Mouse (Mus musculus): ENCODE data around the gene Fzd2.
A peak's percentile ranks its signal among the peaks of the same experiment; 100 is the strongest.
"Not testable (repeated sequence)": the region's sequence is repeated elsewhere in the genome, so short reads cannot be mapped to it uniquely, and the experiment has no call there.

Fzd2 gene

DNA sequence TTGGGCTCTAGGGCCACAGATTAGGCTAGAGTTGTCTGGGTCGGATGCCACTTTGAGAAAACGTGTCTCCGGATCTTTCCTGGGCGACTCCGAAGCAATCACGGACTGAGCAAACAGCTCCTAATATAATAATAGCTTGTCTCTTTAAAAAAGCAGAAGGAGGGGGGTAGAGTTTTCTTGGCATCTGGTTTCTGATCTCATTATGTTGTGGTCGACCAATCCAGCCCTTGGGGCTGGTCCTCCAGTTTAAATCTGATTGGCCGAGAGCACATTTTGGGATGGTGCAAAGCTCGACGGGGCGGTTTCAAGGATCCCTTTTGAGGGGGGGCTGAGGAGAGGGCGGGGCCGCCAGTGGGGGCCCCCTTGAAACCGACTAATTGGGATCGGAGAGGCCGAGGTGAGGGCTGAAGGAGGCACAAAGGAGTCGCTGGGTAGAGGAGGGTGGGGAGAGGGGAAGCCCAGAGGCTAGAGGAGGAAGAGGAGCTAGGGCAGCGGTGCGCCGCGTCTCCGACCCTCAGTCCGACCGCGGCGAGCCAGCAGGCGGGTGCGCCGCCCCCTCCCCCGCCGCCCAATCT is at the start of gene Fzd2:
Fzd2 (plus strand) TSS at position 387 of the 575 bp plus-strand sequence.
- peak; percentile 69 for DNase-seq (ENCODE audit: low spot score)

DNA sequence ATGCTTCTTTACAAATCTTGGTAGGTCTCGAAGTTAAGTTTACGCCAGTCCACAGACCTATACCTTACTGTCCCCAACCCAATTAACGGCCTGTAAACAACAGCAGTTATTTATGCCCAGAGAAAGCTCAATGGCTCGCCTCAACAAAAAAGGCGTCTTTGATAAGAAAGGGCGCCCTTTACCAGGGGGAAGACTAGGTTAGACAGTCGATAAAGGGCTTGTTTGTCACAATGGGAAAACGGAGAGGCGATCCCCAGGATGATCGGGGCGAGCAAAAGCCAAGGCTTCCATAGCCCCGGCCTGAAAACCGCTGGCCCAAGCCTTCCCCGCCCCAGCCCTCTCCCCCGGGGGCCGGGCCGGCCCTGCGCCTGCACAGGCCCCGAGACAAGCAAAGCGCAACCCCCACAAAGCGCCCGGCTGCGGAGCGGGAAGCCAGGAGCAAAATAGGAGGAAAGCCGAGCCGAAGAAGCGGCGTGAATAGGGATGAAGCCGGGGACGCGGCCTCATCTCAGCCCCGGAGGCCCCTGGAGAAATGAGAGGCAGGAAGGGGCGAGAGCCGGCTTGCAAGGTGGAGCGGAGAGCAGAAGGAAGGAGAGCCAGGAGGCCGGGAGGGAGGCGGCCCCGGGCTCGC is 48.7 kb upstream of the Fzd2 start:
- peak; percentile 27 for DNase-seq (ENCODE audit: low spot score)

DNA sequence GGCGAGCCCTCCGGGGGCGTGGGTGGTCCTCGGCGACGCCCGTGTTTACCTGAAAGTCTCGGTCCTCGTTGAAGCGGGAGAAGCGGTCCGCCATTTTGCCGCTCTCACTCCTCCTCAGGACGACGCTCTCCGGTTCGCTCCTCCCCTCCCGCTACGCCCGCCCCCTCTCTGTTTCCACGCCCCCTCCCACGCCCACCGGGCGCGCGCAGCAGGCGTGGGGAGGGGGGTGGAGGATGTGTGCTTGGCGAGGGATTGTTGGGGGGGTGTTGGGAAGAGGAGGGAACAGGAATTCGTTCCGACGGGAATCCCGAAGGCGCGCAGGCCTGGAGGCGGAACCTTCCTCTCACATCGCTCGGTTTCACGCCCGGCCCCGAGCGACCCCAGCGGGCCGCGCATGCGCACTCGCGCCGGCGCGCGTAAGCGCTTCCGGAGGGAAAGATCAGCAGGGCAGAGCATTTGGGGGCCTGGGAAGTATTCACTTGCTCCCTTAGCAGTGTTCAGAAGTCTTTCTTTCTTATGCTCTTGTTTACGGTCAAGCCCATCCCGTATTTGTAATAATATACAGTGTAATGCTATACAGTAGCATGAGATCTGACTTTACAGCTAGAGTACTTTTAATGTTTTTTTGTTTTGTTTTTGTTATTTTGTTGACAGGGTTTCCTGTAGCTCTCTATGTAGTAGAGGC is 48.0 kb upstream of the Fzd2 start, which contains the start of gene Gpatch8:
Gpatch8 (minus strand) TSS at position 362 of the 685 bp plus-strand sequence.
- DNase-seq (ENCODE audit: low spot score): peak; percentile 84

DNA sequence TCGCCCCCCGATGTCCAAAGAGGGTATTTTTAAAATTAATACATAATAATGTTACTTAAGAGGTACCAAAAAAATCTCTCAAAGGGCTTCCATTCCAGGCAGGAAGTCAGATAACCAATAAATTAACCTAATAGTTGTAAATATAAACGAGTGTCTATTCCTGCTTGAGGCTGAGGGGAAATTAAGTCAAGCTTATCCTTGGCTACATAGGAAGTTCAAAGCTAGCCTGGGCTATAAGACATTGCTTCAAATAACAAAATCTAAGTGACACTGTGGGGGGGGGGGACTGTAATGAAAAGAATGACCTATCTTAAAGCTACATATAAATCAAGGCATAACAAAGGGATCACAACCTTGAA is 47.5 kb upstream of the Fzd2 start:
- no peak for DNase-seq (ENCODE audit: low spot score)

DNA sequence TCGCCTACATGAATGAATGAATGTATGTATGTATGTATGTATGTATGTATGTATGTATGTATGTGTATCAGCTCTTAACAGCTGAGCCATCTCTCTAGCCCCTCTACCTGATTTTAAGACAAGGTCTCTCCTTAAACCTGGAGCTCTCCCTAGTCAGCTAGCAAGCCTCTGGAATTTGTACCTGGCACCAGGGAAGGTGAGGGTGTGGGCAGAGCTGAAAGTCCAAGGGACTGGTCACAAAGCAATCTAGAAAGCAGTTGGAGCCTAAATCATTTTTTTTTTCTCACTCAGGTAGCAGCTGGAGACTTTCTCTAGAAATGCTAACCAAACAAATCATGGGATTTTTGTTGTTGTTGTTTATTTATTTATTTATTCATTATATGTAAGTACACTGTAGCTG is 46.8 kb upstream of the Fzd2 start:
- DNase-seq (ENCODE audit: low spot score): no peak

DNA sequence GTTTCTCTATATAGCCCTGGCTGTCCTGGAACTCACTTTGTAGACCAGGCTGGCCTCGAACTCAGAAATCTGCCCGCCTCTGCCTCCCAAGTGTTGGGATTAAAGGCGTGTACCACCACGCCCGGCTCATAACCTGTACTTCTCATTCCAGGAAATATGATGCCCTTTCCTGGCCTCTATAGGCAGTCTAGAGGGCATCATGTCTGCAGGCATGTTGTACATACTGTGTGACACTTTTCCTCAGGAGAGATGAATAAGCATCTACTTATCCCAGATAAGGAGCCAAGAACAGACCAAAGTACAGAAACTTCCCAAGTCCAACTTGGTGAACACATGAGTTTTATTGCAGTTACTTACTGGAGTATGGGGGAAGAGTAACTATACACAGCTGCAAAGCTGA is 45.5 kb upstream of the Fzd2 start:
- DNase-seq (ENCODE audit: low spot score): no peak

DNA sequence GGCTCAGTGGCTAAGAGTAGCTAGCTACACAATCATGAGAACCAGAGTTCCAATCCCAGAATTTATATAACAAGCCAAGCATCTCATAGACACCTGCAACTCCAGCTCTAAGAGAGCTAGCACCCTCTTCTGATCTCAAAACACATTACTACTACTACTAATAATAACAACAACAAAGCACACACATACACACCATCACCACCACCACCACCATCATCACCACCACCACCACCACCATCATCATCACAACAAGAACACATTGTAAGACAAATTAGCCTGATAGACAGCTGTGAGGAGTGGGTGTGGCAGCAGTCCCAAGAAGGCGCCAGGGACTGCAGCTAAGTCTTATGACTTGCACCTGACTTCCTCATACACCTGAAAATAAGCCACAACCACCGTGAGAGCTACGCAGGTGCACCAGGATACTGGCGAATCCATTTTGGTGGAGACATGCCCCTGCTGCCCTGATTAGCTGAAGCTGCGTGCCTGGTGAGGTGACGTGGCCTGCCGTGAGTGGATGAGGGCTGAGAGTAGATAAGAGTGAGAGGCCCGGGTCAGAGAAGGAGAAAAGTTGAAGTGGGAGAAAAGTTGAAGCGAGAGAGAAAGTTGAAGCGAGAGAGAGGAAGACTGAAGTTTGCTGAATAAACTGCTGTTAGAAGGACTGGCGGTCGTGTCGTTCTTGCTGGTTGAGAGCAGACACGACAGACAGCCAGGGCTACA is 39.1 kb upstream of the Fzd2 start:
- not testable (repeated sequence) for DNase-seq (ENCODE audit: low spot score)

DNA sequence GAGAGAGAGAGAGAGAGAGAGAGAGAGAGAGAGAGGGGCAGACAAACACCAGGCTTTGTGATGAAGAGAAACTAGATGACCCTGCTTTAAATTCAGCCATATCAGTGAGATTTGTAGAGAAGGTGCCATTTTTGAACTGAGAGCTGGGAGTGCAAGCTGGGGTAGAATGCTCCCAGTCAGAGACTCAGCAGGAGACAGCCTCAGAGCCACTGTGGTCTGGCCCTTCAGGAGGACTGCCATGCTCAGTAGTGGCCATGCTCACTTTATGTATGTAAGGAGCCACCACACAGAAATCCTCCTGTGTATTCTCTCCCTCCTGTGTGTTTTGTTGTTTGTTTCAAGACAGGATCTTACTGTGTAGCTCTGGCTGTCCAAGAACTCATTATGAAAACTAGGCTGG is 38.5 kb upstream of the Fzd2 start:
- no peak for DNase-seq (ENCODE audit: low spot score)

DNA sequence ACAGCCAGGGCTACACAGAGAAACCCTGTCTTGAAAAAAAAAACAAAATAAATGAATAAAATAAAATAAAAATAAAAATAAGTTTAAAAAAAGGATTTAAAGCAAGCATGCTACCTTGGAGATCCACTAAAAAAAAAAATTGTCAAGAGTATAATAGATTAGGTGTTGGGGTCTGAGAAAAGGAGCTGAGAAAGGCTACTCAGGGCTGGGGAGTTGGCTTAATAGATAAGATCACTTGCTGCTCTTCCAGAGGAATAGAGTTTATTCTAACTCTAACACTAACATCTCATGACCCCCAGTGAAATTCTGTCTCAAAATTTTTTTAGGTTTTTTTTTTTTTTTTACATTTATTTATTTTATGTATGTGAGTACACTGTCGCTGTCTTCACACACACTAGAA is 37.9 kb upstream of the Fzd2 start:
- DNase-seq (ENCODE audit: low spot score): no peak

DNA sequence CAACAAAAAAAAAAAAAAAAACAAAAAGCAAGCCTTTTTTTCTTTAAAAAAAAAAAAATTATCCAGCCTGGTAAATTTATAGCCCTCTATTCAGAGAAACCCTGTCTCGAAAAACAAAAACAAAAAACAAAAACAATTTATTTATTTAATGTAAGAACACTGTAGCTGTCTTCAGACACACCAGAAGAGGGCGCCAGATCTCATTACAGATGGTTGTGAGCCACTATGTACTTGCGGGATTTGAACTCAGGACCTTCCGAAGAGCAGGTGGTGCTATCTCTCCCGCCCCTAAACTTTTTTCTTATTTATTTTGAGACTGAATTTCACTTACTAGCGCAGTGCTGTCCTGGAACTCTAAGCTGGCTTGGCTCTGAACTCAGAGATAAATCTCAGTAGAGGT is 37.0 kb upstream of the Fzd2 start:
- no peak for DNase-seq (ENCODE audit: low spot score)

DNA sequence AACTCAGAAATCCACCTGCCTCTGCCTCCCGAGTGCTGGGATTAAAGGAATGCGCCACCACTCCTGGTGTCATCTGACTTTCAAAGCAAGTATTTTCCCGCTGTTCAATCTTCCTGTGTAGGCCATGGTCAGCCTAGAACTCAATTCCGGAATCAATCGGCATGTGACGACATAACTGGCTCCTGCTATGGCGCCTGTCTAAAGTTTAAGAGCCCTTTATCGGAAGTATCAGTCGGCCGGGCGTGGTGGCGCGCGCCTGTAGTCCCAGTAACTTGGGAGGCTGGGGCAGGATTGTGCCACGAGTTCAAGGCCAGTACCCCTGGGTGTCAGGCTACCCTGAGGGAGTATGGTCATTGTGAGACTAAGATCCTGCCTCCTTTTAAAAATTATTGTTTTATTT is 36.5 kb upstream of the Fzd2 start:
- no peak for DNase-seq (ENCODE audit: low spot score)

DNA sequence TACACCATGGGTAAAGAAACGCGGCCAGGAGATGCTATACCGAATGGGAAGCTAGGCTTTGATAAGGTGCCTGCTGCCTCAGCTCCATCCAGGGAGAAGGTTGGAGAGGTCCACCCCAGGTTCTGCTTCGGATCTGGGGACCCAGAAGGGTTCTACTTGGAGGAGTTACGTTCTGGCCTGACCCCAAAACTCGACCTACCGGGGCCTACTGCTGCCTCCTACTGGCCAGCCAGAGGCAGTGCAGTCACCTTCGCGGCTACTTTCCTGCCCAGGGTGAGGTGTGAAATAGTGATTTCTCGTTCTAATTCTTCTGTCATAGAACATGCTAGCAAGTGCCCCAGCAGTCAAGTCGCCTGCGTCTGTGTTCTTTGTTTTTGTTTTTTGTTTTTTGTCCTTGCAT is 36.0 kb upstream of the Fzd2 start:
- no peak for DNase-seq (ENCODE audit: low spot score)

DNA sequence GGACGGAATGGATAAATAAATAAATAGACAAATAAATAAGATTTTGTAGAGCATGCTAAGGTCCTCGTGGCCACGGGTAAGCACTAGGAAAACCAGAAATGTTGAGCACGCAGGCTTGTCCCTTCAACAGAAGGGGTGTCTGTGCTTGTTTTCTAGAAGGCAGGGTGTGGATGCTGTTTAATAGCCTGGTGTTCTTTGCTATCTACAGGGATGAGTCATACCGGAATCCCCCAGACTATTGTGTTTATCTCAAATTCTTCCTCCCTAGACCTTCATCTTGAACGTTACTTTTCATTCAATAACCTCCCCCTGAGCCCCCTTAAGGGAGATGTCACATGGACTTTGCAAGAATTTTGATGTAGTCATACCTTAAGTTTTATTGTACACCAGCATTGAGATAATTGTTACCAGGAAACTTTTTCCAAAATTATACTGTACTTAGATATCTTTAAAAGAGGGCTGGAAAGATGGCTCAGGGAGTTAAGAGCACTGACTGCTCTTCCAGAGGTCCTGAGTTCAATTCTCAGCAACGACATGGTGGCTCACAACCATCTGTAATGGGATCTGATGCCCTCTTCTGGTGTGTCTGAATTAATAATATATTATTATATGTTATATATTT is 35.3 kb upstream of the Fzd2 start:
- no peak for DNase-seq (ENCODE audit: low spot score)

DNA sequence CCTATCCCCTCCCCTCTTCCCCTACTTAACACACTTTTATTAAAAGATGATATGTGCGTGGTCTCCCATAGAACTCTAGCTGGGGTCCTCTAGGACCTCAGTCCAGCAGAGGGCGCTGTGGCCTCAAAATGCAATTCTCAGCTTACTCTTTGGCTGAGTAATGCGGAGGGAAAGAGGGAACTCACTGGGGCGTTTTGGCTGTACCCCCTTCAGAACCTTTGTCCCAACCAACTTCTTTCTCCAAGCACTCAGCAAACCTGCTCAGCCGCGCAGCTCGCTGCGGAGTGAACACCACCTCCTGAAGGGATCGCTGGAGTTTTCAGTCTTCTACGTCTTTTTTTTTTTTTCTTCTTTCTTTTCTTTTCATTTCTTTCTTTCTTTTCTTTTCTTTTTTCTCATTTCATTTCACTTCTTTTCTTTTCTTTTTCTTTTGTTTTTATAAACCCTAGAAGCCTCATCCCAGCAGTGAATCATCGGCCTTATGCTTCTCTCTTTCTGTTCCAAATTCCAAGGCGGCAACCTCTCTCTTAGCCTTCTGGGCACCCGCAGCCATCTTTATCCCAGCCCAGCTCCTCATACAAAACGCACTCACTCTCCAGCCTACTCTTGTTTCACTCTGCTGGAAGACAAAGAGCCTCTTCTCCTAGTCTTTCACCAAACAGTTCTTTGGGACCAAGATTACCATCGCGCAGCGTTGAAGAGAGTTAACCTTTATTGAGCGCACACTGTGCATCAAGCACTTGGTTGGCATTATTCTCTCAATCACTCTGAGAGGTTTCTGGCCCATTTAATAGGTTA is 31.1 kb upstream of the Fzd2 start:
- DNase-seq (ENCODE audit: low spot score): peak; percentile 73

DNA sequence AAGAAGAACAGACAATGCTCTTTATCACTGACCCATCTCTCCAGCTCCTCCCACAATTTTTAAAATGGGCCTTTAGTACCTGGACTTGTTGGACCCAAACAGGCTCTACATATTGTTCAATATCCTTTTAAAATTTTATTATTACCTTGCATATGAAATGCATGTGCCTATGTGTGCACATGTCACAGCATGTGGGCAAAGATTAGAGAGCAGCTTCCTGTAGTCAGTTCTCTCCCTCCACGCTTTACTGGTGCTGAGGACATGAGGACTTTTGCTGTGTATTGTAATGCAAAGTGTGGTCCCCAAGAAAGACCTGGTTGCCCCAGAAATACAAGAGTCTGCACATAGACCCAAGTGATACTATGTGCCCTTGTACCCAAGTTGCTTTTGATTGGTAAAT is 29.2 kb upstream of the Fzd2 start:
- DNase-seq (ENCODE audit: low spot score): no peak

DNA sequence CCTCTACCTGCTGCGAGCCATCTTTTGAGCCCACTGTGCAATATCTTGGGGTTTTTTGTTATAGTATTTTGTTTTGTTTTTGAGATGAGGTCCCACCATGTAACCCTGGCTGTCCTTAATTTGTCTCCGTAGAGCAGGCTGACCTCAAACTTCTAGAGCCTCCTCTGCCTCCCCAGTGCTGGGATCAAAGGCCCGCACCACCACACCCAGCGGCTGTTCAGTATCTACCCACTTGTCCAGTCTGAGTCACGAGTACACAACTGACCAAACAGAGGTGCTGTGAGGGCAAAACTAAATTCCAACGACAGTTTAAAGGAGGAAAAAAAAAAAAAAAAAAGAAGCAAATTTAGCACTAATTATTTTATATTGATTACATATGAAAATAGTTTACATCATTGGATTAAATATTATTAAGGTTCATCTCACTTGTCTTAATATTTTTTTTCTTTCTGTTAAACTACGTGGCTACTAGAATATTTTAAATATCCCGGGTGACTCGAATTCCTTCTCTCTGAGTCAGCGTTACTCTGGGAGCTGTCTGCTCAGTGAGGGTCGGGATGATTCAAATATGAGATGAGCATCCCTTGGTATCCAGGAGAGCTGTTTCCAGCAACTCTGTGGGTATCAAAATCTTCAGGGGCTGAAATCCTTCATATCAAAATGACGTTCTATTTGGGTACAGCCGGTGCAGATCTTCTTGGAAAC is 28.0 kb upstream of the Fzd2 start:
- no peak for DNase-seq (ENCODE audit: low spot score)

DNA sequence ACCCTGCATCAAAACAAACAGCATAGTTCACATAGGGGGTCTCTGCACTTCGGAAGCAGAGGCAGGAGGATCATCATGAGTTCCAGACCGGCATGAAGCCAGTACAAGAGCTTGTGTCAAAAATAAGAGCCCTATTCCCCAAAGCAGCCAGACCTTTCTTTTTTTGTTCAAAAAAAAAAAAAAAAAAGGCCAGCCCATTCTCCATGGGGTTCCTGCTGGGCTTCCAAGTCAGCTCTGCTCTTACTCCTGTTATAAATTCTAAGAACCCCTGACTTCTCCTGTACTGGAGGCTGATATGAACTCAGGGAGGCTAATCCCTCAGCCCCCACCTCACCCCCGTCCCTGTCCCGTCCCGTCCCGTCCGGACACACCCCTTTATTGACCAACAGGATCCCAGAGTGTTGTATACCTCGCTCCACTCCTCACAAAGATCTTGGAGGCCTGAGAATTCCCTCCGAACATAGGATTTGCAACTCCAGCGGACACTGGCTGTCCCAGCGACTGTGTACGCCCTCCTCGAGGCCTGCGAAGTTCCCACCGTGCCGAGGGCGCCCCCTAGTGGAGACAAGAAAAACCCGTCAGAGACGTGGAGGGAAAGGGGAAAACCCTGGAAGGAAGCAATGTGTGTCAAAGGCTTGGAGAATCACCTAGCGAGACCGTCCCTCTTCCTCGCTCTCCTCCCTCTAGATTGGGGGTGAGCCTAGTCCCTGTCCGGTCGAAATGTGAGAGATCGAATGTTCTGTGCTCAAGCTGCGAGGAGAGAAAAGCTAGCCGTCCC is 25.7 kb upstream of the Fzd2 start:
- peak; percentile 72 for DNase-seq (ENCODE audit: low spot score)

DNA sequence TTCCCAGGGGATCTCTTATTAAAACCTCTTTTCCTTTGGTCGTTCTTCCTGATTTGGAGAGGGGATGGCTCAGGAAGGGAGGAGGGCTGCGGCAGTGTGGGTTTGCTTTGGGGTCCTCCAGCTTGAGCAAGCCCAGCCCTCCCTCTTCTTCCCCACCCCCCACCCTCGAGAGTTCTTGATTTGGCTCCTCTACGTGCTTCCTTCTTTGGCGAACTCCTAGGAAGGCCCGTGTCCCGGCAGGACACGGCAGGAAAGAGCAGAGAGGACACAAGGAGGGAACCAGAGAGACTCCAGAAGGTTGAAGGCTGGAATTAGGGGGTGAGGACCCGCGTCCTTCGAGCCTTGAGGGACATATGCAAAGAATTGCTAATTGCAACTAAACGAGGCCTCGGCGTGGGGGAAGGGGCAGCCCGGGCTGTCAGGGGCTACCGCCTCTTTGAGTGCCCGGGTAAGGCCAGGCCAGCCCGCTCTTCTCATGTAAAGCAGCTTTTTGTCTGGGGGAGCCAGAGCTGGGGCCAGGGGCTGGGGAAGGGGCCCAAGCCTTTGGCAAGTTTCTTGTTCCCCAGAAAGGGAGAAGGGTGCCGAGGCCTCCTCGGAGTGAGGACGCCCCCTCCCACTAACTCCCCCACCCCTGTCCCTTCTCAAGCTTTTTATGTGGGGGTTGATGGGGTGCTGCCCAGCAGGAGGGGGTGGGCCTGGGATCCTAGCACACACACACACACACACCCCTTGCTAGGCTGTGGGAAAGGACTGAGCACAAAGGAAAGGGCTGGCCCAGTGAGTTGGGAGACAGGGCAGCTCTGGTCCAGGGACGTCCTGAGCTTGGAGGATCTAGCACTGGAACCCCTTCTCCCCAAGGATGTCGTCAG is 24.8 kb upstream of the Fzd2 start, which contains the start of gene Gm11627:
Gm11627 (minus strand) TSS at position 297 of the 869 bp plus-strand sequence.
- peak; percentile 47 for DNase-seq (ENCODE audit: low spot score)

DNA sequence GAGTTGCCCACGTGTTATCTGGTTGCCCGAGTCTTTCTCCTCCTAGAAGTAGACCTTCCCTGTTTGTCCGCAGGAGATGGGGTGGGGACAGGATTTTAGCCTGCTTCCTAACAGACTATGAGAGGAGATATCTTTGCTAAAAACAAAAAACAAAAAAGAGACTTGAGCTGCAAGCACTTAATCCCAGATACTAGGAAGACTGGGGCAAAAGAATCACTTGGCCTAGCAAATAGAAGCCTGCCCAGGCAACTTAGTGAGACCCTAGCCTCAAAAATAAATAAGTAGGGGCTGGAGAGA is 24.2 kb upstream of the Fzd2 start:
- DNase-seq (ENCODE audit: low spot score): no peak
